Mouse (Mus musculus): ENCODE results near the gene Inha.

DNA sequence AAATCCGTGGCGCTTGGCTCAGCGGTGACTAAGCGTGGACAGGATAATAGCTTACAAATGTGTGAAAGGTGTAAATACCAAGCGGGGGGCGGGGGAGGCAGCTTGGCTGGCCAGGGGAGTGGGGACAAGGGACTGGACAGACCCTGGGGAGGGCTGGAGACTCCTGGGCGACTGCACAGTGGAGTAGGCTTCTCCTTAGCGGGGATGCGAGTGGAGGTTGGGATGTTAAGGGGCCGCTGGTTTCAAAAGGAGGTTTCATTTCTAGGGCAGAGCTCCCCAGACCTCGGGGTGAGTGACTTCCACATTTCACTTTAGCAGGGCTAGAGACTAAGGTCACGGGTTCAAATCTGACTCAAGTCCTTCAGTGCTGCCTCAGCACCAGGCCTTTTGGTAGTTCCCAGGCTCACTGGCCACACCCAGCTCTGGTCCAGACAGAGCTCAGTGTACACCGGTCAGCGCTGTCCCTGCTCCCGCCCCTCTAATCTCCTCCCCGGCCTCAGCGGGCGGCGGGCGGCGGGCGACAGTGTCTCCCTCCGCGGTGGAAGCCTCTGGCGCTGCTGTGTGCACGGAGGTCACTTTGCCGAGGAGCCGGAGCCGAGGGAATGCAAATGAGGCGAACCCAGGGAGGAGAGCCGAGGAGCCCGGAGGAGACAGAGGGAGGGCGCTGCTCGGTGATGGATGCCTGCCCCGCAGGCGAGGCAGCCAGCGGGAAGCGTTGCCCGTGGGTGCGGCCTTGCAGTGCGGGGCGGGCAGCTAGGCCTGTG lies 48.7 kb upstream of the Inha start:
- TF ChIP-seq TAL1 (IDR thresholded peaks at IDR 0.05; ENCODE audit: low read length) (no peak), GATA1 (IDR thresholded peaks at IDR 0.05; ENCODE audit: low read length) (no peak)

All from erythroblast, embryonic 14.5 days (primary cell).